Mouse (Mus musculus) MEL (cell line): ENCODE measurements around the gene Jmy.

Experiments used
- CTCF ChIP-seq, 3 experiments: IDR thresholded peaks in 2 of 3; conservative IDR thresholded peaks in 1 of 3; 2 replicates each; pipeline ENCODE4 v1.5.1; 2011 to 2012; ENCODE audit warnings: low read length in 3 of 3, low read depth in 2 of 3, mild to moderate bottlenecking in 2 of 3, improper control_type of control experiment in 1 of 3, inconsistent platforms in 1 of 3, mixed read lengths in 1 of 3, moderate library complexity in 1 of 3; ENCODE audit not compliant: control insufficient read depth in 1 of 3, insufficient read depth in 1 of 3, poor library complexity in 1 of 3, severe bottlenecking in 1 of 3
- E2F4 ChIP-seq: IDR thresholded peaks from 2 replicates; pipeline ENCODE4 v1.6.1; 2011; ENCODE audit warnings: low read depth, low read length, improper control_type of control experiment, borderline replicate concordance
- GABPA ChIP-seq: IDR thresholded peaks from 2 replicates; pipeline ENCODE4 v1.6.1; 2012; ENCODE audit warnings: low read depth, mild to moderate bottlenecking, inconsistent platforms, low read length, improper control_type of control experiment, moderate library complexity
- GATA1 ChIP-seq: IDR thresholded peaks from 2 replicates; pipeline ENCODE4 v1.6.1; 2011; ENCODE audit warnings: low read depth, low read length, improper control_type of control experiment
- JUND ChIP-seq: IDR thresholded peaks from 2 replicates; pipeline ENCODE4 v1.6.1; 2011; ENCODE audit warnings: low read depth, mild to moderate bottlenecking, improper control_type of control experiment, low read length
- POLR2AphosphoS2 ChIP-seq: IDR thresholded peaks from 2 replicates; pipeline ENCODE4 v1.6.1; 2011; ENCODE audit warnings: low read length, improper control_type of control experiment
- POLR2AphosphoS5 ChIP-seq: IDR thresholded peaks from 2 replicates; pipeline ENCODE4 v1.6.1; 2012; ENCODE audit warnings: low read depth, borderline replicate concordance, mild to moderate bottlenecking, inconsistent platforms, low read length, moderate library complexity, mixed read lengths
- SIN3A ChIP-seq: IDR thresholded peaks from 2 replicates; pipeline ENCODE4 v1.6.1; 2012; ENCODE audit warnings: low read length, improper control_type of control experiment, inconsistent platforms

GRCm38 (mm10) chr13:93427920-93428876, 71.4 kb downstream of the Jmy start:
- TF ChIP-seq POLR2AphosphoS2 (no peak), SIN3A (peak; percentile 62), GABPA (no peak), CTCF (IDR thresholded peaks at IDR 0.05 in 2 of 3, conservative IDR thresholded peaks at IDR 0.05 in 1 of 3; ENCODE audit: control insufficient read depth in 1 of 3, insufficient read depth in 1 of 3, low read depth in 2 of 3, low read length in 3 of 3, poor library complexity in 1 of 3, severe bottlenecking in 1 of 3) (no peak), GATA1 (peak; percentile 92), E2F4 (no peak), POLR2AphosphoS5 (no peak), JUND (no peak)
